Mouse (Mus musculus): ENCODE data around the gene Ttll6. TPM values are rescaled to one million over a fixed set of nuclear protein-coding genes. Genes with fewer than 3 reads are reported as not detected.
"Not testable (repeated sequence)": the region's sequence is repeated elsewhere in the genome, so short reads cannot be mapped to it uniquely, and the experiment has no call there.

Gene Ttll6
- not detected for total RNA-seq (2021)
- long read RNA-seq, experiment 1: 0 reads
- long read RNA-seq, experiment 2: 0 reads

GRCm38 (mm10) chr11:96133239-96133865 lies at the start of gene Ttll6:
Gene Ttll6 (plus strand): TSS chr11:96133786.
- no peak for DNase-seq

- no peak for DNase-seq
These were observed 45.6 kb upstream of the Ttll6 start for GRCm38 (mm10) chr11:96087981-96088380.

- DNase-seq: no peak
These were observed 42.5 kb upstream of the Ttll6 start for GRCm38 (mm10) chr11:96091073-96091472.

GRCm38 (mm10) chr11:96092674-96093291 lies 40.8 kb upstream of the Ttll6 start:
- no peak for DNase-seq

- DNase-seq: no peak
These were observed 40.2 kb upstream of the Ttll6 start for GRCm38 (mm10) chr11:96093361-96093760.

GRCm38 (mm10) chr11:96108376-96108775 lies 25.2 kb upstream of the Ttll6 start:
- DNase-seq: no peak

GRCm38 (mm10) chr11:96110950-96111349 lies 22.6 kb upstream of the Ttll6 start:
- DNase-seq: not testable (repeated sequence)

- no peak for DNase-seq
These were observed 21.8 kb upstream of the Ttll6 start, which contains the start of gene Calcoco2 for GRCm38 (mm10) chr11:96111751-96112150. Gene Calcoco2 (minus strand): TSS chr11:96111964.

- no peak for DNase-seq
These were observed 19.5 kb upstream of the Ttll6 start for GRCm38 (mm10) chr11:96114077-96114476.

GRCm38 (mm10) chr11:96115416-96115815 lies 18.2 kb upstream of the Ttll6 start:
- DNase-seq: no peak

GRCm38 (mm10) chr11:96116116-96116515 lies 17.5 kb upstream of the Ttll6 start:
- DNase-seq: no peak

GRCm38 (mm10) chr11:96116925-96117324 lies 16.7 kb upstream of the Ttll6 start:
- DNase-seq: not testable (repeated sequence)

GRCm38 (mm10) chr11:96119401-96119800 lies 14.2 kb upstream of the Ttll6 start:
- DNase-seq: no peak

- not testable (repeated sequence) for DNase-seq
These were observed 10.8 kb upstream of the Ttll6 start for GRCm38 (mm10) chr11:96122806-96123205.

- DNase-seq: no peak
These were observed 9.3 kb upstream of the Ttll6 start for GRCm38 (mm10) chr11:96124052-96124914.

- DNase-seq: no peak
These were observed 3.0 kb upstream of the Ttll6 start for GRCm38 (mm10) chr11:96130606-96131005.

GRCm38 (mm10) chr11:96135847-96136246 lies 2.3 kb downstream of the Ttll6 start:
- no peak for DNase-seq

GRCm38 (mm10) chr11:96140726-96141175 lies 7.2 kb downstream of the Ttll6 start:
- no peak for DNase-seq

GRCm38 (mm10) chr11:96143766-96144165 lies 10.2 kb downstream of the Ttll6 start:
- no peak for DNase-seq

- DNase-seq: no peak
These were observed 12.2 kb downstream of the Ttll6 start for GRCm38 (mm10) chr11:96145622-96146270.

GRCm38 (mm10) chr11:96147471-96147870 lies 13.9 kb downstream of the Ttll6 start:
- no peak for DNase-seq

GRCm38 (mm10) chr11:96164769-96165168 lies 31.2 kb downstream of the Ttll6 start:
- DNase-seq: no peak

All from gastrocnemius, postnatal 25 days (tissue).